Mouse (Mus musculus) lung, adult 2 months (tissue): ENCODE results near the gene Dok5.

Experiments
- CTCF ChIP-seq: fragments of 200-500 bp; IDR thresholded peaks from 2 replicates; pipeline ENCODE4 v1.5.1; 2011; ENCODE audit warnings: mild to moderate bottlenecking, low read length, control low read depth; ENCODE audit not compliant: insufficient read depth
- POLR2A ChIP-seq: fragments of 200-500 bp; IDR thresholded peaks from 2 replicates; pipeline ENCODE4 v1.6.1; 2011; ENCODE audit warnings: low read depth, mild to moderate bottlenecking, control low read depth, low read length, borderline replicate concordance; ENCODE audit errors: extremely low read depth

DNA sequence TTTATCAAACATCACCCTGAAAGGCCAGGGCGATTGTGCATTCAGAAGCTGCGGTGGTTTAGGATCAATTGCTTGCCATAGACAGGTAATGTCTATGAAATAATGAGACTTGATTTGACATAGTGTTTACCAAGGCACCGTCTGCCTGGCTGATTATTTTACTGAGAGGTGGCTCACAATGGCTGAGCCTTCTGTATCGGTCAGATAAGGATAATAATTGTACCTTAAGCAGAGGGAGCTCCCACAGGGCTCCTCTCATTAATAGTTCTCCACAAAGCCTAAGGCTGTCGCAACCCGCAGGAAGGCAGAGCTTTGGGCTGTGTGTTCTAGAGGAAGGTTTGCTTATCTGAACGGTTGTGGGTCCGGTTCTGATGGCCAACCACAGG is 41.3 kb downstream of the Dok5 start:
- no peak for TF ChIP-seq CTCF
- TF ChIP-seq POLR2A = no peak
